Mouse (Mus musculus) mesoderm, embryonic 11.5 days (tissue): ENCODE measurements around the gene Psmb3.

Experiments used
- DNase-seq: peaks from one replicate; pipeline ENCODE4 v3.0.0-alpha.2; 2012; ENCODE audit warnings: low read depth, low spot score

Psmb3 gene

GRCm38 (mm10) chr11:97748496-97748895 is 45.3 kb downstream of the Psmb3 start:
- DNase-seq = no peak

- no peak for DNase-seq
Measured at GRCm38 (mm10) chr11:97753277-97753676, 50.1 kb downstream of the Psmb3 start.

DNA sequence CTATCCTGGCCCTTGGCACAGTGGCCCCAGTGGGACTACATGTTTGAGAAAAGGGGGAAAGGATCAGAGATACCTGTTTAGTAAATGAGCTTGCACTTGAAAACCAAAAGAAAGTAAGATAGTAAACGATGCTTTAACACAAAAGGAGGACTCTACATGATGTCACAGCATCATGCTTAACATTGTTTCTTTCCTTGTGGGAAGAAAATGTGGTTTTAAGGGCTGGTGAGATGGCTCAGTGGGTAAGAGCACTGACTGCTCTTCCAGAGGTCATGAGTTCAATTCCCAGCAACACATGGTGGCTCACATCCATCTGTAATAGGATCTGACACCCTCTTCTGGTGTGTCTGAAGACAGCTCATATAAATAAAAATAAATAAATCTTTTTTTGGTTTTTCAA is 54.9 kb downstream of the Psmb3 start:
- no peak for DNase-seq

GRCm38 (mm10) chr11:97758942-97759341 is 55.7 kb downstream of the Psmb3 start:
- no peak for DNase-seq

DNA sequence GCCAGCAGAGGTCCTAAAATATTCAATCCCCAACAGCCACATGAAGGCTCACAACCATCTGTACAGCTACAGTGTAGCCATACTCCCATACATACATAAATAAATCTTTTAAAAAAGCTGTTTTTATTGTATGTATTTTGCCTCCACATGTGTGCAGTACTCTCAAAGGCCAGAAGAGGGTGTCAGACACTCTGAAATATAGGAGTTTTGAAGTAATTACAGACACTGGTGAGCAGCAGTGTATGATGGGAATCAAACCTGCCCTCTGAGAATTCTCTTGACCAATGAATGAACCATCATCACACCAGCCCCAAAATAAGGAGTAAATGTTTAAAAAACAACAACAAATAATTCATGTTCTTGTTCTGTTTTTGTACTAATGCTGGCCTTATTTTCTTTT is 58.4 kb downstream of the Psmb3 start:
- DNase-seq = no peak
